Comparison of ENCODE assay signal across 14 mouse cellular contexts in the genomic region with DNA sequence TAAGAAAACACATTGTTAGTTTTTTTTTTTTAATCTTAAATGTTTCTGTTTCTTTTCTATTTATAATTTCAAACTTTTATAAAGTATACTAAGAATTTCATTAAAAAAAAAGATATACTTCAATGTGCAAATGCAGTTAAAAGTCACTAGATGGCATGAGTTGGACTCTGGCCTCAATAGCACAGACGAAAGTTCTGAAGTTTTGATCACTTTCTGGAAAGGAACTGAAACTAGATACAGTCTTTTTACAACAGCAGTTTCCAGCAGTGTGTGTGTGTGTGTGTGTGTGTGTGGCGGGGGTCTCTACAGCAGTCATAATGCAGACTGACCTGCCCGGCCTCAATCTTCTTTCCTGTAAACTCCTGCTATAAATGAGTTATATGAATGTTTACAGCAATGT. TPM values are rescaled to one million over a fixed set of nuclear protein-coding genes. Genes with fewer than 3 reads are reported as not detected.
DNase-seq lines count a peak whose midpoint lies in the region; ATAC-seq and TF ChIP-seq lines count a peak whose summit lies in the region.
"Had no signal": no experiment of that assay in that cellular context is flagged by ENCODE, and none has a peak within 500 bp of the region (broad histone marks: within the 10 kb centered on the region; RNA-seq: fewer than 3 reads in every experiment).

No protein-coding gene starts in this region.

- H3K36me3 ChIP-seq in embryonic facial prominence, embryonic 11.5 days (replicated peaks; ENCODE audit: control insufficient read depth, insufficient read depth, low read depth, low read length): no peaks in the 10 kb centered on the region; the same call in 1 of the 2 replicates
- H3K36me3 ChIP-seq in embryonic facial prominence, embryonic 10.5 days (replicated peaks): peaks cover 12% of the 10 kb centered on the region
- no peaks in the 10 kb centered on the region for H3K36me3 ChIP-seq in midbrain, postnatal 0 days (ENCODE audit: insufficient read depth, low read length)
- H3K36me3 ChIP-seq in midbrain, embryonic 11.5 days (ENCODE audit: control insufficient read depth, insufficient read depth, low read length): no peaks in the 10 kb centered on the region; the same call in 1 of the 2 replicates

- no peaks in the 10 kb centered on the region for H3K4me1 ChIP-seq in embryonic facial prominence, embryonic 11.5 days (ENCODE audit: control insufficient read depth, insufficient read depth, low read length)
- no peaks in the 10 kb centered on the region for H3K4me1 ChIP-seq in embryonic facial prominence, embryonic 10.5 days
- no peaks in the 10 kb centered on the region for H3K4me1 ChIP-seq in midbrain, postnatal 0 days (ENCODE audit: insufficient read depth, low read length)
- H3K4me1 ChIP-seq in midbrain, embryonic 11.5 days (ENCODE audit: control insufficient read depth, insufficient read depth, low read length): no peaks in the 10 kb centered on the region
- H3K4me1 ChIP-seq: heart, embryonic 10.5 days; limb, embryonic 15.5 days; lung, embryonic 15.5 days had no signal

- H3K4me3 ChIP-seq in embryonic facial prominence, embryonic 11.5 days (ENCODE audit: low read depth, low read length): no peak overlapping the region
- no peak overlapping the region for H3K4me3 ChIP-seq in embryonic facial prominence, embryonic 10.5 days
- H3K4me3 ChIP-seq in midbrain, postnatal 0 days (ENCODE audit: low read depth, low read length): no peak overlapping the region
- no peak overlapping the region for H3K4me3 ChIP-seq in midbrain, embryonic 11.5 days (ENCODE audit: low read depth, low read length)
- H3K4me3 ChIP-seq: heart, embryonic 10.5 days; limb, embryonic 15.5 days; lung, embryonic 15.5 days had no signal

- DNase-seq in embryonic facial prominence, embryonic 11.5 days (ENCODE audit: low spot score): peak; percentile 8
- no peak for DNase-seq in embryonic facial prominence, embryonic 10.5 days (ENCODE audit: low spot score)
- DNase-seq in kidney, adult 9 months: peak; percentile 11
- DNase-seq in kidney, postnatal 4 days: no peak
- peak; percentile 59 for DNase-seq in midbrain, postnatal 0 days (ENCODE audit: low spot score)
- DNase-seq in midbrain, embryonic 11.5 days (ENCODE audit: low spot score, missing footprints): no peak
- no peak for DNase-seq in embryo, embryonic 10.5 days (ENCODE audit: low spot score)
- DNase-seq: cerebellum, adult 11-12 months; embryo, embryonic 11 days had no signal

- H3K27ac ChIP-seq in embryonic facial prominence, embryonic 11.5 days (replicated peaks; ENCODE audit: low read depth, low read length): no peak overlapping the region
- no peak overlapping the region for H3K27ac ChIP-seq in embryonic facial prominence, embryonic 10.5 days (replicated peaks)
- H3K27ac ChIP-seq in midbrain, postnatal 0 days (ENCODE audit: low read depth, low read length): no peak overlapping the region
- H3K27ac ChIP-seq in midbrain, embryonic 11.5 days (ENCODE audit: low read depth, low read length): no peak overlapping the region
- H3K27ac ChIP-seq: heart, embryonic 10.5 days; limb, embryonic 15.5 days; lung, embryonic 15.5 days had no signal

- WGBS in embryonic facial prominence, embryonic 11.5 days: 66% methylated on average over 3 of the region's 3 CpGs
- 81% methylated on average over 3 of the region's 3 CpGs for WGBS in embryonic facial prominence, embryonic 10.5 days
- WGBS in midbrain, postnatal 0 days: 70% methylated on average over 3 of the region's 3 CpGs
- 77% methylated on average over 3 of the region's 3 CpGs for WGBS in midbrain, embryonic 11.5 days

- H3K4me2 ChIP-seq in embryonic facial prominence, embryonic 11.5 days (ENCODE audit: low read depth, low read length): no peak overlapping the region
- no peak overlapping the region for H3K4me2 ChIP-seq in midbrain, postnatal 0 days (ENCODE audit: low read depth, low read length, poor library complexity, severe bottlenecking)
- no peak overlapping the region for H3K4me2 ChIP-seq in midbrain, embryonic 11.5 days
- H3K4me2 ChIP-seq: limb, embryonic 15.5 days; lung, embryonic 15.5 days had no signal

- no peaks in the 10 kb centered on the region for H3K27me3 ChIP-seq in embryonic facial prominence, embryonic 11.5 days (ENCODE audit: control insufficient read depth, insufficient read depth, low read length)
- no peaks in the 10 kb centered on the region for H3K27me3 ChIP-seq in embryonic facial prominence, embryonic 10.5 days (replicated peaks; ENCODE audit: low read depth, poor library complexity, severe bottlenecking)
- H3K27me3 ChIP-seq in midbrain, postnatal 0 days (ENCODE audit: insufficient read depth, low read length): no peaks in the 10 kb centered on the region
- no peaks in the 10 kb centered on the region for H3K27me3 ChIP-seq in midbrain, embryonic 11.5 days (ENCODE audit: control insufficient read depth, insufficient read depth, low read length)
- H3K27me3 ChIP-seq: limb, embryonic 15.5 days; lung, embryonic 15.5 days had no signal

- H3K9me3 ChIP-seq in embryonic facial prominence, embryonic 11.5 days (replicated peaks; ENCODE audit: control insufficient read depth, low read length): no peaks in the 10 kb centered on the region
- H3K9me3 ChIP-seq in embryonic facial prominence, embryonic 10.5 days: no peaks in the 10 kb centered on the region
- no peaks in the 10 kb centered on the region for H3K9me3 ChIP-seq in midbrain, postnatal 0 days (ENCODE audit: low read length)
- no peaks in the 10 kb centered on the region for H3K9me3 ChIP-seq in midbrain, embryonic 11.5 days (ENCODE audit: control insufficient read depth, low read length)
- H3K9me3 ChIP-seq: heart, embryonic 10.5 days; limb, embryonic 15.5 days; lung, embryonic 15.5 days had no signal

- TF ChIP-seq CTCF in midbrain, postnatal 0 days (IDR thresholded peaks at IDR 0.05): peak; percentile 74

- no peak overlapping the region for H3K9ac ChIP-seq in embryonic facial prominence, embryonic 11.5 days (replicated peaks; ENCODE audit: low read length)
- no peak overlapping the region for H3K9ac ChIP-seq in midbrain, postnatal 0 days (replicated peaks; ENCODE audit: low read length, poor library complexity, severe bottlenecking)
- H3K9ac ChIP-seq in midbrain, embryonic 11.5 days (ENCODE audit: low read length): no peak overlapping the region
- H3K9ac ChIP-seq: limb, embryonic 15.5 days; lung, embryonic 15.5 days had no signal

- ATAC-seq in embryonic facial prominence, embryonic 11.5 days (replicated peaks; ENCODE audit: insufficient number of reproducible peaks, low FRiP score, low TSS enrichment, low read depth): no peak
- ATAC-seq in midbrain, postnatal 0 days (ENCODE audit: low FRiP score): no peak
- ATAC-seq in midbrain, embryonic 11.5 days (ENCODE audit: low FRiP score): no peak
- no peak for ATAC-seq in CD4-positive, CD25-positive, alpha-beta regulatory T cell, adult 4 months

RNA-seq across cellular contexts. Expression of a gene that starts 9.9 kb away (rescaled TPM):
- 74.2 and 75.5 TPM in 2 replicates for polyA plus RNA-seq in embryonic facial prominence, embryonic 11.5 days (2014; fragmentation: Nextera tagmentation; extraction: Ambion mirVana)
- polyA plus RNA-seq in embryonic facial prominence, embryonic 10.5 days (2016; fragmentation: Nextera tagmentation; extraction: Ambion mirVana): 54.8 and 57.4 TPM in 2 replicates
- 19.0 and 22.0 TPM in 2 replicates for total RNA-seq in midbrain, postnatal 0 days (2014; rRNA removed)
- 72.2 and 77.0 TPM in 2 replicates for polyA plus RNA-seq in midbrain, postnatal 0 days (2015; fragmentation: Nextera tagmentation; extraction: Ambion mirVana)
- polyA plus RNA-seq in midbrain, embryonic 11.5 days (2014; fragmentation: Nextera tagmentation; extraction: Ambion mirVana): 69.6 and 79.0 TPM in 2 replicates
- 10 to 100 TPM; 23.6 to 28.9 TPM for polyA plus RNA-seq in CD4-positive, CD25-positive, alpha-beta regulatory T cell, adult 4 months (2017; shearing (Covaris generic))

RNA-seq across cellular contexts. Expression of a gene that starts 56.8 kb away (rescaled TPM):
- polyA plus RNA-seq in embryonic facial prominence, embryonic 11.5 days (2014; fragmentation: Nextera tagmentation; extraction: Ambion mirVana): 1.7 and 2.6 TPM in 2 replicates
- polyA plus RNA-seq in embryonic facial prominence, embryonic 10.5 days (2016; fragmentation: Nextera tagmentation; extraction: Ambion mirVana): 2.3 and 2.6 TPM in 2 replicates
- total RNA-seq in midbrain, postnatal 0 days (2014; rRNA removed): 32.1 and 34.0 TPM in 2 replicates
- 36.5 and 37.1 TPM in 2 replicates for polyA plus RNA-seq in midbrain, postnatal 0 days (2015; fragmentation: Nextera tagmentation; extraction: Ambion mirVana)
- polyA plus RNA-seq in midbrain, embryonic 11.5 days (2014; fragmentation: Nextera tagmentation; extraction: Ambion mirVana): 5.8 and 6.4 TPM in 2 replicates
- polyA plus RNA-seq in CD4-positive, CD25-positive, alpha-beta regulatory T cell, adult 4 months (2017; shearing (Covaris generic)): under 1 TPM; 0.10 to 0.27 TPM
- total RNA-seq: hematopoietic stem cell, adult 5-6 weeks had no signal

RNA-seq across cellular contexts. Expression of a gene that starts 58.5 kb away (rescaled TPM):
- 2.5 and 3.1 TPM in 2 replicates for polyA plus RNA-seq in embryonic facial prominence, embryonic 11.5 days (2014; fragmentation: Nextera tagmentation; extraction: Ambion mirVana)
- polyA plus RNA-seq in embryonic facial prominence, embryonic 10.5 days (2016; fragmentation: Nextera tagmentation; extraction: Ambion mirVana): 0.95 and 1.5 TPM in 2 replicates
- total RNA-seq in midbrain, postnatal 0 days (2014; rRNA removed): 10.4 and 17.1 TPM in 2 replicates
- polyA plus RNA-seq in midbrain, postnatal 0 days (2015; fragmentation: Nextera tagmentation; extraction: Ambion mirVana): 0.99 and 1.8 TPM in 2 replicates
- polyA plus RNA-seq in midbrain, embryonic 11.5 days (2014; fragmentation: Nextera tagmentation; extraction: Ambion mirVana): 2.3 and 2.4 TPM in 2 replicates
- not detected for polyA plus RNA-seq in CD4-positive, CD25-positive, alpha-beta regulatory T cell, adult 4 months (2017; shearing (Covaris generic))
- total RNA-seq: hematopoietic stem cell, adult 5-6 weeks had no signal

Comparison
In these comparisons a context has a peak if more than half of its experiments do, and no peak if none do; other contexts are left out.
1. DNase-seq: peak in embryonic facial prominence, embryonic 11.5 days (single experiment), kidney, adult 9 months (single experiment) and midbrain, postnatal 0 days (single experiment); none in embryonic facial prominence, embryonic 10.5 days (single experiment), kidney, postnatal 4 days (0 of 2), midbrain, embryonic 11.5 days (single experiment) and embryo, embryonic 10.5 days (single experiment).